Mouse (Mus musculus): ENCODE measurements around the gene Rps6kl1. TPM values are rescaled to one million over a fixed set of nuclear protein-coding genes. Genes with fewer than 3 reads are reported as not detected.

Gene Rps6kl1
- polyA plus RNA-seq, 1 experiment from 2014 or later, result 8.6 TPM

DNA sequence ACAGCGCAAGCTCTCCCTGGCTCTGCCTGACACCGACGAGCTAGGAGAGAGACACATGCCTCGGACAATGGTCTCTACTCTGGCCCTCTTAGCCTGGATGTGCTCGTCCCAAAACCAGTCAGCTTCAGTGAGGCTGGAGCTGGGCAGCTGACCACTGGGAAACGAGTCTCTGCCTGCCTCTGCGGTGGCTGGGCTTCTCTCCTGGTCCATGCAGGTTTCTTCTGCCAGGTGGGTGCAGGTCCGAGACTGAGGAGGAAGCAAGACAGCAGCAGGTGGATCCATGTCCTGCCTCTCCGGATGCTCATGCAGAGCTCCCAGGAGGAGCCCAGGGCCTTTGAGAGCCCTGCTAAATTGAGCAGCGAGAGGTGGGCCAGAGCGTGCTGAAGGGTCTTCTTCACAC is 55.9 kb downstream of the Rps6kl1 start:
- H3K27me3 ChIP-seq, result no peaks in the 10 kb centered on the region
- no peaks in the 10 kb centered on the region for H3K9me3 ChIP-seq (replicated peaks)
- no peaks in the 10 kb centered on the region for H3K4me1 ChIP-seq
- no peak overlapping the region for H3K4me3 ChIP-seq
- H3K9ac ChIP-seq, result no peak overlapping the region
- ATAC-seq, result no peak
- H3K27ac ChIP-seq, result no peak overlapping the region
- no peak overlapping the region for H3K4me2 ChIP-seq
- peaks cover 3% of the 10 kb centered on the region; the same call in 1 of the 2 replicates for H3K36me3 ChIP-seq (ENCODE audit: poor library complexity, severe bottlenecking)
- WGBS, result 88% methylated on average over 11 of the region's 11 CpGs

DNA sequence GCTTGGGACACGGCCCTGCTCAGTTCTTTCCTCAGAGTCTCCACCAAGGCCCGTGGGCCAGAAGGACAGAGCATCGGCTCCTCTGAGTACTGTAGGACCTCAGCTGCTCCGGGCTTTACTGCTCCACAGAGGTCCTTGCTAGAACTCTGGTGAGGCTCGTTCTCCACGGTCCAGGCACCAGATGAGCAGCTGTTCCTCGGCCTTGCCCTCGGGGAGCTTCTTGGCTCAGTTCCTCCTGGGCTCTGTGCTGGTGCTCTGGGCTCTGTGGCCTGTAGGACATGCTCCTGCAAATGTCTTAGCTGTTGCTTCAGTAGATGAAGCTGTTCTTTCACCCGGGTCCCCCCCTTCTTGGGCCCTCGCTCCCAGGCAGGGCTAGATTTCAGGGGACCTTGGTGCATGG is 56.4 kb downstream of the Rps6kl1 start:
- H3K4me1 ChIP-seq, result no peaks in the 10 kb centered on the region
- H3K27me3 ChIP-seq, result no peaks in the 10 kb centered on the region
- H3K4me3 ChIP-seq, result no peak overlapping the region
- H3K4me2 ChIP-seq, result no peak overlapping the region
- no peak for ATAC-seq
- no peaks in the 10 kb centered on the region for H3K9me3 ChIP-seq (replicated peaks)
- H3K27ac ChIP-seq, result no peak overlapping the region
- no peak overlapping the region for H3K9ac ChIP-seq
- peaks cover 3% of the 10 kb centered on the region; the same call in 1 of the 2 replicates for H3K36me3 ChIP-seq (ENCODE audit: poor library complexity, severe bottlenecking)
- WGBS, result 89% methylated on average over 10 of the region's 10 CpGs

DNA sequence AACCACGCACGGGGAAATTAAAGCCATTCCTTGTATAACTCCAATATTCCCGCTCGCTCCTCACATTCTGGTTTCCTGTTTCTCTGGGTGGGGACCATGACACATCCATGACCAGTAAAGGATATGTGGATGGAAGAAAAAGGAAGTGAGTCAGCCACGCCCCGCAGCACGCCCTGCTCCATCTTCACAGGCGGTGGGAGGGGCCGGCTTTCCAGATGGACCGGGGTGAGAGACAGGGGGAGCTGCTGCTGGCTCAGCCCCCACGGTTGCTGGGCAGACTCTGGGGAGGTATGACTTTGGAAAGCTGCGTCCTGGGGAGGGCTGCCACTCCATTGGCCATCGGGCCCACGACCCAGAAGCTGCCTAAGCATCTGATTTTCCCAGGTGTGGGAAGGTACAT is 57.1 kb downstream of the Rps6kl1 start:
- ATAC-seq, result no peak; the same call in 1 of the 2 replicates
- Histone ChIP-seq H3K9ac (no peak overlapping the region), H3K9me3 (replicated peaks) (no peaks in the 10 kb centered on the region), H3K27ac (no peak overlapping the region), H3K4me2 (no peak overlapping the region), H3K36me3 (ENCODE audit: poor library complexity, severe bottlenecking) (peaks cover 7% of the 10 kb centered on the region), H3K4me1 (no peaks in the 10 kb centered on the region), H3K4me3 (no peak overlapping the region), H3K27me3 (no peaks in the 10 kb centered on the region)
- 52% methylated on average over 14 of the region's 14 CpGs for WGBS

DNA sequence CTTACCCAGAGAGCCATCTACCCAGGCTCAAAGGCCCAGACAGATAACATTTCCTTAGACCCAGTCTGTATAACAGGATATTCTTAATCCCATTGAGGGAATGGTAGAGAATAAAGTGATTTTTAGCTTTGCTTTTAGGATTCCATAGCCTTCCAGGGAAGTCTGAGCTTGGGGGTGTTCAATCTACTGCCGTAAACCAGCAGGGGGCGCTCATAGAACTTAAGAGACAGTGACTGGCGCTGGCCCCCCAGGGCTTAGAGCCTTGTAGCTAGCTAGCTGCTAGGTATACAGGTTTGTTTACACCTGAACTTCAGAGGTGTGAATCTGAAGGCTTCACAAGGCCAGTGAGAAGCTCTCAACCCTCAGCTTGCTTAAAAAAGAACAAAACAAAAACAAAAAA is 58.9 kb downstream of the Rps6kl1 start:
- no peaks in the 10 kb centered on the region for H3K4me1 ChIP-seq
- H3K27ac ChIP-seq, result no peak overlapping the region
- no peak overlapping the region for H3K4me3 ChIP-seq
- ATAC-seq, result no peak
- no peaks in the 10 kb centered on the region for H3K27me3 ChIP-seq
- WGBS, result 7% methylated on average over 3 of the region's 3 CpGs
- no peak overlapping the region for H3K4me2 ChIP-seq
- peaks cover 25% of the 10 kb centered on the region for H3K36me3 ChIP-seq (ENCODE audit: poor library complexity, severe bottlenecking)
- no peaks in the 10 kb centered on the region for H3K9me3 ChIP-seq (replicated peaks)
- no peak overlapping the region for H3K9ac ChIP-seq

DNA sequence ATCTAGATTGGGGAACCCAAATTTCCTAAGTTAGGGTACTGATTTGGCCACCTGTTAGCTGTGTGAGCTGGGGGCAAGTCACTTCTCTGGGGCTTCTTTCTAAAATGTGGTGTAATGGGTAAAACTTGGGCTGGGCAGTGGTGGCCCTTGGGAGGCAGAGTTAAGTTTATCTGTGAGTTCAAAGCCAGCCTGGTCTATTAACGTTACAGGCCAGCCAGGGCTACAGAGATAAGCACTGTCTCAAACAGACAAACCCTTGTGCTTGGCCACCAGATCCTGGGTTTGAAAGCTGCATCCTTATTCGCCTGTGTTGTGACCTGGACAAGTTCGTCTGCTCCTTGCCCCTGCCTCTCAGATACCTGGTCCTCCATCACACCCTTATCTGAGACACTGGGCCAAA is 59.9 kb downstream of the Rps6kl1 start:
- H3K27me3 ChIP-seq, result no peaks in the 10 kb centered on the region
- H3K9ac ChIP-seq, result no peak overlapping the region
- H3K4me1 ChIP-seq, result no peaks in the 10 kb centered on the region
- H3K27ac ChIP-seq, result no peak overlapping the region
- peaks cover 33% of the 10 kb centered on the region for H3K36me3 ChIP-seq (ENCODE audit: poor library complexity, severe bottlenecking)
- WGBS, result 82% methylated on average over 3 of the region's 3 CpGs
- ATAC-seq, result no peak
- H3K9me3 ChIP-seq (replicated peaks), result no peaks in the 10 kb centered on the region
- no peak overlapping the region for H3K4me3 ChIP-seq
- no peak overlapping the region for H3K4me2 ChIP-seq

DNA sequence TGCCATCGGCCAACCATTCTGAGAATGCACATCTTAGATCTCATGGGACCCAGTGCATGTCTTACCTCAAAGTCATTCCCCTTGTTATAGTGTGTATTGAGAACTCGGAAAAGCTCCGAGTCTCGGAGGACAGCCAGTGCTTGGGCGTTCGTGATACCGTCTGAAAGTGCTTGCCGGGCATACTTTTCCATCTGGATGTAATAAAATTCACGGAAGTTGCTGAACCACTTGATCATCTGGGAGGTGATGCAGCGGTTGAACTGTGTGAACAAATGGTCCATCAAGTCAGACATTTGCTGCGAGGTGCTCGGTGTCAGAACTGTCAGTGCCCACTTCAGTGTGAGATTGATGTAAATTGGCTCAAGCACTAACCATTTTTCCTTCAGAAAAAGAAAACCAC is 63.2 kb downstream of the Rps6kl1 start:
- H3K9ac ChIP-seq, result no peak overlapping the region
- no peaks in the 10 kb centered on the region for H3K27me3 ChIP-seq
- no peaks in the 10 kb centered on the region for H3K9me3 ChIP-seq (replicated peaks)
- H3K4me2 ChIP-seq, result no peak overlapping the region
- peaks cover 33% of the 10 kb centered on the region for H3K36me3 ChIP-seq (ENCODE audit: poor library complexity, severe bottlenecking)
- no peak overlapping the region for H3K27ac ChIP-seq
- no peak overlapping the region for H3K4me3 ChIP-seq
- H3K4me1 ChIP-seq, result no peaks in the 10 kb centered on the region
- ATAC-seq, result no peak
- WGBS, result 97% methylated on average over 12 of the region's 12 CpGs

Other genes starting within 250 kb of the Rps6kl1 start
- 146 and 167 TPM in 2 replicates for gene Fcf1, start 180.4 kb downstream of the Rps6kl1 start, polyA plus RNA-seq (2015; fragmentation: Nextera tagmentation; extraction: Ambion mirVana)
- gene Arel1, start 180.4 kb downstream of the Rps6kl1 start, polyA plus RNA-seq (2015; fragmentation: Nextera tagmentation; extraction: Ambion mirVana), result 22.1 and 26.7 TPM in 2 replicates
- 41.6 and 45.1 TPM in 2 replicates for gene Ylpm1, start 154.9 kb downstream of the Rps6kl1 start, polyA plus RNA-seq (2015; fragmentation: Nextera tagmentation; extraction: Ambion mirVana)
- 2.4 and 2.7 TPM in 2 replicates for gene Prox2, start 40.5 kb downstream of the Rps6kl1 start, polyA plus RNA-seq (2015; fragmentation: Nextera tagmentation; extraction: Ambion mirVana)
- gene Dlst, start 40.4 kb downstream of the Rps6kl1 start, polyA plus RNA-seq (2015; fragmentation: Nextera tagmentation; extraction: Ambion mirVana), result 94.2 and 109 TPM in 2 replicates
- 7.0 and 8.3 TPM in 2 replicates for gene Pgf, start 26.5 kb upstream of the Rps6kl1 start, polyA plus RNA-seq (2015; fragmentation: Nextera tagmentation; extraction: Ambion mirVana)
- 93.1 and 100 TPM in 2 replicates for gene Eif2b2, start 68.2 kb upstream of the Rps6kl1 start, polyA plus RNA-seq (2015; fragmentation: Nextera tagmentation; extraction: Ambion mirVana)
- 7.5 and 9.8 TPM in 2 replicates for gene Mlh3, start 119.3 kb upstream of the Rps6kl1 start, polyA plus RNA-seq (2015; fragmentation: Nextera tagmentation; extraction: Ambion mirVana)
- gene Acyp1, start 137.2 kb upstream of the Rps6kl1 start, polyA plus RNA-seq (2015; fragmentation: Nextera tagmentation; extraction: Ambion mirVana), result 69.2 and 75.7 TPM in 2 replicates
- 1.0 and 1.4 TPM in 2 replicates for gene Zc2hc1c, start 137.3 kb upstream of the Rps6kl1 start, polyA plus RNA-seq (2015; fragmentation: Nextera tagmentation; extraction: Ambion mirVana)
- gene Nek9, start 188.1 kb upstream of the Rps6kl1 start, polyA plus RNA-seq (2015; fragmentation: Nextera tagmentation; extraction: Ambion mirVana), result 13.4 and 15.6 TPM in 2 replicates
- gene Tmed10, start 223.6 kb upstream of the Rps6kl1 start, polyA plus RNA-seq (2015; fragmentation: Nextera tagmentation; extraction: Ambion mirVana), result 173 and 187 TPM in 2 replicates